Mouse (Mus musculus) thymus, postnatal 0 days (tissue): ENCODE measurements around the gene Ccdc190. TPM values are rescaled to one million over a fixed set of nuclear protein-coding genes. Genes with fewer than 3 reads are reported as not detected.

ENCODE experiments used
- DNase-seq: peaks from one replicate; pipeline ENCODE4 v3.0.0-alpha.2; 2015; ENCODE audit warnings: low spot score
- polyA plus RNA-seq: library from polyadenylated mRNA; unstranded; fragments of >200 nt; fragmentation: Nextera tagmentation; extraction: Ambion mirVana; gene quantifications from 2 replicates; pipeline ENCODE4 v1.2.1, GENCODE M21; 2015

Gene Ccdc190
- polyA plus RNA-seq, 1 experiment from 2014 or later, result 0.30 TPM

GRCm38 (mm10) chr1:169932122-169932746 lies 3.8 kb downstream of the Ccdc190 start:
- DNase-seq, result no peak

- DNase-seq, result peak; percentile 36
Measured at GRCm38 (mm10) chr1:169934005-169934725, 5.7 kb downstream of the Ccdc190 start.

GRCm38 (mm10) chr1:169939345-169939744 lies 10.9 kb downstream of the Ccdc190 start:
- DNase-seq, result peak; percentile 45

- DNase-seq, result no peak
Measured at GRCm38 (mm10) chr1:169946004-169946403, 17.6 kb downstream of the Ccdc190 start.

- DNase-seq, result no peak
Measured at GRCm38 (mm10) chr1:169947654-169948053, 19.2 kb downstream of the Ccdc190 start.

- DNase-seq, result no peak
Measured at GRCm38 (mm10) chr1:169948280-169948679, 19.8 kb downstream of the Ccdc190 start.

- no peak for DNase-seq
Measured at GRCm38 (mm10) chr1:169948866-169949265, 20.4 kb downstream of the Ccdc190 start.

GRCm38 (mm10) chr1:169949981-169950380 lies 21.5 kb downstream of the Ccdc190 start:
- DNase-seq, result no peak

GRCm38 (mm10) chr1:169950651-169951050 lies 22.2 kb downstream of the Ccdc190 start:
- DNase-seq, result no peak

- DNase-seq, result no peak
Measured at GRCm38 (mm10) chr1:169951561-169951960, 23.1 kb downstream of the Ccdc190 start.

- DNase-seq, result no peak
Measured at GRCm38 (mm10) chr1:169952636-169953035, 24.2 kb downstream of the Ccdc190 start.

GRCm38 (mm10) chr1:169953106-169953505 lies 24.7 kb downstream of the Ccdc190 start:
- no peak for DNase-seq

GRCm38 (mm10) chr1:169968792-169969515 lies 40.5 kb downstream of the Ccdc190 start, which contains the start of gene Hsd17b7:
TSS of gene Hsd17b7 (minus strand) at chr1:169969241.
- DNase-seq, result peak; percentile 99

GRCm38 (mm10) chr1:169969516-169969886 lies 41.1 kb downstream of the Ccdc190 start:
- no peak for DNase-seq

GRCm38 (mm10) chr1:169970936-169971335 lies 42.5 kb downstream of the Ccdc190 start:
- no peak for DNase-seq

- DNase-seq, result no peak
Measured at GRCm38 (mm10) chr1:169971998-169972397, 43.5 kb downstream of the Ccdc190 start.

- no peak for DNase-seq
Measured at GRCm38 (mm10) chr1:169977621-169978020, 49.2 kb downstream of the Ccdc190 start.

Other genes starting within 250 kb of the Ccdc190 start
- gene Rgs4, start 181.0 kb upstream of the Ccdc190 start, polyA plus RNA-seq, result 4.0 and 4.8 TPM in 2 replicates
- gene Hsd17b7, start 40.6 kb downstream of the Ccdc190 start, polyA plus RNA-seq, result 9.9 and 11.0 TPM in 2 replicates
- gene Ddr2, start 182.1 kb downstream of the Ccdc190 start, polyA plus RNA-seq, result 2.5 and 4.1 TPM in 2 replicates
- 48.9 and 51.0 TPM in 2 replicates for gene Uap1, start 246.3 kb downstream of the Ccdc190 start, polyA plus RNA-seq